Comparison of ENCODE assay signal across 21 mouse cellular contexts in genomic region chr16:35856766-35857165, GRCm38 (mm10). TPM values are rescaled to one million over a fixed set of nuclear protein-coding genes. Genes with fewer than 3 reads are reported as not detected.
A peak's percentile ranks its signal among the peaks of the same experiment; 100 is the strongest.
DNase-seq lines count a peak whose midpoint lies in the region; ATAC-seq lines count a peak whose summit lies in the region.
"Had no signal": no experiment of that assay in that cellular context is flagged by ENCODE, and none has a peak within 500 bp of the region (broad histone marks: within the 10 kb centered on the region; RNA-seq: fewer than 3 reads in every experiment).

No protein-coding gene starts in this region.

- H3K27me3 ChIP-seq in heart, embryonic 12.5 days (replicated peaks): no peaks in the 10 kb centered on the region
- no peaks in the 10 kb centered on the region for H3K27me3 ChIP-seq in liver, embryonic 11.5 days (replicated peaks; ENCODE audit: control insufficient read depth, insufficient read depth, low read length)
- H3K27me3 ChIP-seq: CH12.LX; neural tube, embryonic 13.5 days had no signal

- H3K36me3 ChIP-seq in heart, embryonic 12.5 days: no peaks in the 10 kb centered on the region
- H3K36me3 ChIP-seq in liver, embryonic 11.5 days (ENCODE audit: control insufficient read depth, insufficient read depth, low read length): no peaks in the 10 kb centered on the region
- H3K36me3 ChIP-seq: neural tube, embryonic 13.5 days had no signal

- no peak overlapping the region for H3K27ac ChIP-seq in heart, embryonic 12.5 days (ENCODE audit: poor library complexity, severe bottlenecking)
- 0 out of 2 replicates have a peak overlapping the region, but pooled peaks have one; percentile 27 for H3K27ac ChIP-seq in liver, embryonic 11.5 days (ENCODE audit: low read depth, low read length)
- H3K27ac ChIP-seq: gastrocnemius, adult 2 months; neural tube, embryonic 13.5 days had no signal

- intact Hi-C loops in heart, postnatal 36 days (cut with DNase I): no loop called here

- H3K4me2 ChIP-seq in heart, embryonic 12.5 days: no peak overlapping the region
- peak overlapping the region; percentile 44 for H3K4me2 ChIP-seq in liver, embryonic 11.5 days
- H3K4me2 ChIP-seq: neural tube, embryonic 13.5 days had no signal

- no peak overlapping the region for H3K4me3 ChIP-seq in heart, embryonic 12.5 days
- no peak overlapping the region for H3K4me3 ChIP-seq in liver, embryonic 11.5 days (ENCODE audit: low read depth, low read length)
- H3K4me3 ChIP-seq: gastrocnemius, adult 2 months; neural tube, embryonic 13.5 days had no signal

- peaks cover 4% of the 10 kb centered on the region; the same call in 1 of the 2 replicates for H3K9me3 ChIP-seq in heart, embryonic 12.5 days (replicated peaks)
- no peaks in the 10 kb centered on the region for H3K9me3 ChIP-seq in liver, embryonic 11.5 days (ENCODE audit: control insufficient read depth, low read length)
- H3K9me3 ChIP-seq: neural tube, embryonic 13.5 days had no signal

- peaks cover 8% of the 10 kb centered on the region; the same call in 1 of the 2 replicates for H3K4me1 ChIP-seq in heart, embryonic 12.5 days (replicated peaks)
- peaks cover 3% of the 10 kb centered on the region; the same call in 1 of the 2 replicates for H3K4me1 ChIP-seq in liver, embryonic 11.5 days (replicated peaks; ENCODE audit: control insufficient read depth, insufficient read depth, low read length)
- H3K4me1 ChIP-seq: neural tube, embryonic 13.5 days had no signal

- peak; percentile 48; the same call in 1 of the 2 replicates for ATAC-seq in heart, embryonic 12.5 days (ENCODE audit: insufficient number of reproducible peaks, low FRiP score)
- ATAC-seq in liver, embryonic 11.5 days (replicated peaks; ENCODE audit: low FRiP score): peak; percentile 98
- ATAC-seq in megakaryocyte progenitor cell, adult 5-6 weeks (replicated peaks; ENCODE audit: poor library complexity): peak; percentile 99
- ATAC-seq: hindbrain, embryonic 16.5 days; intestine, postnatal 0 days had no signal

- DNase-seq in heart, postnatal 36 days: no peak
- peak; percentile 76 for DNase-seq in c-Kit-positive CD71-positive TER-119-negative erythroid progenitor cells, embryonic 14.5 days (ENCODE audit: low read depth)
- DNase-seq in liver, embryonic 11.5 days (ENCODE audit: low spot score): no peak
- no peak for DNase-seq in thymus, postnatal 25 days
- no peak for DNase-seq in left cerebral cortex, adult 9 months (ENCODE audit: low spot score in 2 of 2)
- no peak for DNase-seq in kidney, postnatal 14 days
- DNase-seq: adrenal gland, adult 8-10 months; cerebellum, adult 11 months; cerebellum, postnatal 14 days; embryo, embryonic 11 days; gastrocnemius, adult 2 months; heart, postnatal 14 days; lung, postnatal 10 days; midbrain, embryonic 14.5 days; thymus, adult 18-20 months had no signal

- H3K9ac ChIP-seq in heart, embryonic 12.5 days: no peak overlapping the region
- H3K9ac ChIP-seq in liver, embryonic 11.5 days (ENCODE audit: low read depth, low read length): no peak overlapping the region
- H3K9ac ChIP-seq: neural tube, embryonic 13.5 days had no signal

- WGBS in heart, embryonic 12.5 days: 36% methylated on average over 18 of the region's 18 CpGs
- whole genome bisulfite sequencing in liver, embryonic 11.5 days: 46% methylated on average over 18 of the region's 18 CpGs

RNA-seq across cellular contexts. Expression of gene Parp14, which starts 14.6 kb away (rescaled TPM):
- 0.60 and 0.72 TPM in 2 replicates for polyA plus RNA-seq in heart, embryonic 12.5 days (2016; fragmentation: Nextera tagmentation; extraction: Ambion mirVana)
- total RNA-seq in heart, postnatal 36 days (2021): 10 to 100 TPM in 1 of 2 experiments, 1 to 10 TPM in 1; 9.9 to 16.2 TPM
- polyA plus RNA-seq in liver, embryonic 11.5 days (2014; fragmentation: Nextera tagmentation; extraction: Ambion mirVana): 0.70 and 1.3 TPM in 2 replicates
- total RNA-seq in megakaryocyte progenitor cell, adult 5-6 weeks (2015): 8.2 and 10.5 TPM in 2 replicates
- 9.4 and 14.5 TPM in 2 replicates for total RNA-seq in megakaryocyte progenitor cell, adult 5-6 weeks (2017)

Comparison
In these comparisons a context has a peak if more than half of its experiments do, and no peak if none do; other contexts are left out.
1. ATAC-seq: peak in every context shown above with its lines; median percentile 99 in megakaryocyte progenitor cell, adult 5-6 weeks; 98 in liver, embryonic 11.5 days; 48 in heart, embryonic 12.5 days.